ENCODE assay signal across 8 mouse cellular contexts in genomic region chr10:19850998-19851691, GRCm38 (mm10). TPM values are rescaled to one million over a fixed set of nuclear protein-coding genes. Genes with fewer than 3 reads are reported as not detected.
DNase-seq lines count a peak whose midpoint lies in the region; ATAC-seq and TF ChIP-seq lines count a peak whose summit lies in the region.

TSS of gene Slc35d3 (minus strand) at chr10:19851459.

- TF ChIP-seq POLR2A in thymus, adult 2 months (IDR thresholded peaks at IDR 0.05; ENCODE audit: control insufficient read depth, extremely low read depth, insufficient read depth, low read length, poor library complexity) = no peak

- H3K4me1 ChIP-seq in heart, embryonic 11.5 days (ENCODE audit: control insufficient read depth, insufficient read depth, low read length) = no peaks in the 10 kb centered on the region
- peaks cover 39% of the 10 kb centered on the region for H3K4me1 ChIP-seq in limb, embryonic 10.5 days
- peaks cover 23% of the 10 kb centered on the region for H3K4me1 ChIP-seq in midbrain, embryonic 16.5 days (ENCODE audit: control insufficient read depth, insufficient read depth, low read length)
- H3K4me1 ChIP-seq in thymus, adult 2 months (replicated peaks; ENCODE audit: control insufficient read depth, insufficient read depth, low read length) = peaks cover 28% of the 10 kb centered on the region

- H3K9ac ChIP-seq in heart, embryonic 11.5 days (ENCODE audit: low read depth, low read length) = peak within 1 kb of the TSS; percentile 56; the same call in 1 of the 2 replicates
- H3K9ac ChIP-seq in midbrain, embryonic 16.5 days (ENCODE audit: low read depth, low read length) = peak within 1 kb of the TSS; percentile 67

- peaks cover 45% of the 10 kb centered on the region for H3K27me3 ChIP-seq in heart, embryonic 11.5 days (ENCODE audit: control insufficient read depth, insufficient read depth, low read length)
- peaks cover 57% of the 10 kb centered on the region for H3K27me3 ChIP-seq in limb, embryonic 10.5 days (ENCODE audit: low read depth, poor library complexity, severe bottlenecking)
- H3K27me3 ChIP-seq in midbrain, embryonic 16.5 days (ENCODE audit: control insufficient read depth, insufficient read depth, low read depth, low read length) = peaks cover 35% of the 10 kb centered on the region
- H3K27me3 ChIP-seq in thymus, adult 2 months (ENCODE audit: control insufficient read depth, insufficient read depth, low read length) = peaks cover 12% of the 10 kb centered on the region; the same call in 1 of the 2 replicates

- no peak within 1 kb of the TSS for H3K27ac ChIP-seq in heart, embryonic 11.5 days (ENCODE audit: low read depth, low read length)
- peak within 1 kb of the TSS; percentile 70 for H3K27ac ChIP-seq in limb, embryonic 10.5 days
- peak within 1 kb of the TSS; percentile 33; the same call in 1 of the 2 replicates for H3K27ac ChIP-seq in midbrain, embryonic 16.5 days (ENCODE audit: low read length)
- no peak within 1 kb of the TSS for H3K27ac ChIP-seq in thymus, adult 2 months (ENCODE audit: control insufficient read depth, insufficient read depth, low read length)

- under 1% methylated on average over 67 of the region's 72 CpGs for WGBS in heart, embryonic 11.5 days (ENCODE audit: insufficient replicate concordance)
- WGBS in limb, embryonic 10.5 days = under 1% methylated on average over 72 of the region's 72 CpGs
- WGBS in midbrain, embryonic 16.5 days = under 1% methylated on average over 62 of the region's 72 CpGs
- under 1% methylated on average over 72 of the region's 72 CpGs for WGBS in thymus, adult 2 months

- peak within 1 kb of the TSS; percentile 99 for H3K4me2 ChIP-seq in heart, embryonic 11.5 days
- H3K4me2 ChIP-seq in midbrain, embryonic 16.5 days (ENCODE audit: low read length) = peak within 1 kb of the TSS; percentile 100

- H3K4me3 ChIP-seq in heart, embryonic 11.5 days (ENCODE audit: low read depth, low read length) = peak within 1 kb of the TSS; percentile 64
- H3K4me3 ChIP-seq in limb, embryonic 10.5 days = peak within 1 kb of the TSS; percentile 67
- peak within 1 kb of the TSS; percentile 64 for H3K4me3 ChIP-seq in midbrain, embryonic 16.5 days (ENCODE audit: low read depth, low read length)
- peak within 1 kb of the TSS; percentile 37 for H3K4me3 ChIP-seq in thymus, adult 2 months (ENCODE audit: control insufficient read depth, insufficient read depth, low read length)

- ATAC-seq in heart, embryonic 11.5 days (replicated peaks; ENCODE audit: insufficient number of reproducible peaks, low FRiP score, low TSS enrichment) = no peak; the same call in 1 of the 2 replicates
- ATAC-seq in midbrain, embryonic 16.5 days = peak; percentile 57

- 0 out of 2 replicates have a peak, but pooled peaks have one; percentile 22 for TF ChIP-seq CTCF in thymus, adult 2 months (IDR thresholded peaks at IDR 0.05; ENCODE audit: borderline replicate concordance, control insufficient read depth, extremely low read depth, insufficient read depth, low read length, poor library complexity)

- no peaks in the 10 kb centered on the region for H3K36me3 ChIP-seq in heart, embryonic 11.5 days (ENCODE audit: control insufficient read depth, insufficient read depth, low read length)
- no peaks in the 10 kb centered on the region for H3K36me3 ChIP-seq in limb, embryonic 10.5 days
- H3K36me3 ChIP-seq in midbrain, embryonic 16.5 days (ENCODE audit: control insufficient read depth, insufficient read depth, low read length) = no peaks in the 10 kb centered on the region
- H3K36me3 ChIP-seq in thymus, adult 2 months (ENCODE audit: control insufficient read depth, insufficient read depth, low read length) = no peaks in the 10 kb centered on the region

- DNase-seq in cerebellum, postnatal 14 days = peak; percentile 32 to 44
- DNase-seq in cerebellum, adult 11-12 months = no peak
- peak; percentile 75 to 76 for DNase-seq in B cell, adult 2 months
- DNase-seq in brain, adult 2 months (ENCODE audit: low read depth, low spot score) = peak; percentile 51
- peak; percentile 76 for DNase-seq in limb, embryonic 10.5 days (ENCODE audit: low spot score)
- peak; percentile 66 for DNase-seq in thymus, adult 2 months

- H3K9me3 ChIP-seq in heart, embryonic 11.5 days (replicated peaks; ENCODE audit: control insufficient read depth, low read length) = no peaks in the 10 kb centered on the region
- H3K9me3 ChIP-seq in limb, embryonic 10.5 days (replicated peaks) = no peaks in the 10 kb centered on the region
- H3K9me3 ChIP-seq in midbrain, embryonic 16.5 days (replicated peaks; ENCODE audit: control insufficient read depth, low read length, poor library complexity, severe bottlenecking) = no peaks in the 10 kb centered on the region

RNA-seq across cellular contexts. Expression of gene Slc35d3, which starts in this region (rescaled TPM):
- 2.1 and 2.5 TPM in 2 replicates for polyA plus RNA-seq in heart, embryonic 11.5 days (2014; fragmentation: Nextera tagmentation; extraction: Ambion mirVana)
- polyA plus RNA-seq in limb, embryonic 10.5 days (2016; fragmentation: Nextera tagmentation; extraction: Ambion mirVana) = 1.1 and 1.4 TPM in 2 replicates
- 1.5 and 2.5 TPM in 2 replicates for polyA plus RNA-seq in midbrain, embryonic 16.5 days (2015; fragmentation: Nextera tagmentation; extraction: Ambion mirVana)
- 0.86 and 1.1 TPM in 2 replicates for polyA plus RNA-seq in thymus, adult 2 months (2012; rRNA removed)

Comparison
In these comparisons a context has a peak if more than half of its experiments do, and no peak if none do; other contexts are left out.
1. H3K27ac ChIP-seq: peak in limb, embryonic 10.5 days (single experiment) and midbrain, embryonic 16.5 days (single experiment); none in heart, embryonic 11.5 days (single experiment) and thymus, adult 2 months (single experiment).
2. Peak in every context shown above with its lines, with median percentiles within 50 percentile points of each other: H3K4me3 ChIP-seq.